Mouse (Mus musculus): ENCODE data around the gene Plac8. TPM values are rescaled to one million over a fixed set of nuclear protein-coding genes. Genes with fewer than 3 reads are reported as not detected.

Plac8 gene
- polyA plus RNA-seq, 1 experiment from 2014 or later: 2.9 TPM

DNA sequence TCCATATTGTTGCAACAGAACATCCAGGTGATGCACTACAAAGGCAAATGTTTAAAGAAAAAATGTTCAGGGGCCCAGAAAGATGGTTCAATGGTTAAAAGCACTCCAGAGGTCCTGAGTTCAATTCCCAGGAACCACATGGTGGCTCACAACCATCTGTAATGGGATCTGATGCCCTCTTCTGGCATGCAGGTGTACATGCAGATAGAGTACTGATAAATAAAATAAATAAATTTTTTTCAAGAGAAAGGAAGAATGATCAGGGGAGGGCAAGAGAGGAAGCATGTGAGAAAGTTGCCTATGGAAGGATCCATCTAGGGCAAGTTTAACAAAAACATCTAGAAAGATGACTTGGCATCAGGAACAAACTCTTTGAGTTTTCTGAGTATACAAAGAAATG is 59.5 kb downstream of the Plac8 start:
- no peaks in the 10 kb centered on the region for H3K36me3 ChIP-seq (replicated peaks)
- no peak for DNase-seq (ENCODE audit: extremely low spot score, low spot score)
- H3K27me3 ChIP-seq (ENCODE audit: poor library complexity, severe bottlenecking): no peaks in the 10 kb centered on the region
- no peak overlapping the region for H3K27ac ChIP-seq
- H3K4me1 ChIP-seq: peaks cover 2% of the 10 kb centered on the region
- H3K4me3 ChIP-seq: no peak overlapping the region
- no peaks in the 10 kb centered on the region for H3K9me3 ChIP-seq

- Histone ChIP-seq H3K27ac (no peak overlapping the region), H3K9me3 (no peaks in the 10 kb centered on the region), H3K4me3 (no peak overlapping the region), H3K27me3 (ENCODE audit: poor library complexity, severe bottlenecking) (no peaks in the 10 kb centered on the region), H3K36me3 (replicated peaks) (no peaks in the 10 kb centered on the region), H3K4me1 (no peaks in the 10 kb centered on the region)
- 77% methylated on average over 11 of the region's 11 CpGs for WGBS
- DNase-seq (ENCODE audit: extremely low spot score, low spot score): no peak
These were observed 62.8 kb downstream of the Plac8 start for GRCm38 (mm10) chr5:100509247-100509646.

Other genes with a start within 250 kb of the Plac8 start
- gene Sec31a, start 156.0 kb downstream of the Plac8 start, polyA plus RNA-seq (2016; fragmentation: Nextera tagmentation; extraction: Ambion mirVana): 95.0 and 104 TPM in 2 replicates
- 14.6 and 16.8 TPM in 2 replicates for gene Lin54, start 71.6 kb downstream of the Plac8 start, polyA plus RNA-seq (2016; fragmentation: Nextera tagmentation; extraction: Ambion mirVana)
- 245 TPM in 2 replicates for gene Cops4, start 53.9 kb downstream of the Plac8 start, polyA plus RNA-seq (2016; fragmentation: Nextera tagmentation; extraction: Ambion mirVana)
- gene Coq2, start 102.9 kb upstream of the Plac8 start, polyA plus RNA-seq (2016; fragmentation: Nextera tagmentation; extraction: Ambion mirVana): 53.2 and 56.2 TPM in 2 replicates
- gene Hpse, start 147.5 kb upstream of the Plac8 start, polyA plus RNA-seq (2016; fragmentation: Nextera tagmentation; extraction: Ambion mirVana): 0.59 and 0.79 TPM in 2 replicates
- gene Helq, start 226.4 kb upstream of the Plac8 start, polyA plus RNA-seq (2016; fragmentation: Nextera tagmentation; extraction: Ambion mirVana): 26.0 and 26.7 TPM in 2 replicates
- 202 and 217 TPM in 2 replicates for gene Mrps18c, start 226.4 kb upstream of the Plac8 start, polyA plus RNA-seq (2016; fragmentation: Nextera tagmentation; extraction: Ambion mirVana)
- 32.8 and 36.0 TPM in 2 replicates for gene Abraxas1, start 248.7 kb upstream of the Plac8 start, polyA plus RNA-seq (2016; fragmentation: Nextera tagmentation; extraction: Ambion mirVana)